Mouse (Mus musculus): Measurements from ENCODE around the gene Sema3d.

GRCm38 (mm10) chr5:12637763-12638468 is 254.7 kb downstream of the Sema3d start:
- no peak for TF ChIP-seq POLR2A (IDR thresholded peaks at IDR 0.05; ENCODE audit: insufficient read depth, low read length)
- no peak for TF ChIP-seq CTCF (IDR thresholded peaks at IDR 0.05; ENCODE audit: low read depth, low read length)

All from ES-Bruce4 (cell line).